Comparison of ENCODE assay signal across 8 mouse cellular contexts in the genomic region with DNA sequence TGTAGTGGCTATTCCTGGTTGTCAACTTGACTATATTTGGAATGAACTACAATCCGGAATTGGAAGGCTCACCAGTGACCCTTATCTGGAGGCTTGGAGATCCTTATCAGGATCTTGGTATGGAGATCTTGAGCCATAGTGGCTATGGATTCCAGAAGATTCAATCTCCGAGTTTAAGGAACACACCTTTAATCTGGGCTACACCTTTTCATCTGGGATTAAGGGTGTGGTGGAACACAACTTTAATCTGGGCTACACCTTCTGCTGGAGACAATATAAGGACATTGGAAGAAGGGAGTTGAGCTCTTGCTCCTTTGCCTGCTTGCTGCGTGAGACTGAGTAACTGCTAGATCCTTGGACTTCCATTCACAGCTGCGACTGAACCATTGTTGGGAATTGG. TPM values are rescaled to one million over a fixed set of nuclear protein-coding genes. Genes with fewer than 3 reads are reported as not detected.
DNase-seq lines count a peak whose midpoint lies in the region; ATAC-seq and TF ChIP-seq lines count a peak whose summit lies in the region.
"Not testable (repeated sequence)": the region's sequence is repeated elsewhere in the genome, so short reads cannot be mapped to it uniquely, and the experiment has no call there.

Snrpc (plus strand) TSS at position 301 of the 400 bp plus-strand sequence.

- H3K27ac ChIP-seq in ES-Bruce4 (ENCODE audit: insufficient read depth, low read length); cortical plate, adult 2 months (ENCODE audit: insufficient read depth, low read length); heart, postnatal 0 days (ENCODE audit: low read depth); kidney, adult 2 months (ENCODE audit: insufficient read depth, low read depth, low read length); macrophage: not testable (repeated sequence)

- H3K4me3 ChIP-seq in ES-Bruce4 (ENCODE audit: low read depth, low read length), result peak within 1 kb of the TSS; percentile 71; the same call in 1 of the 2 replicates
- not testable (repeated sequence) for H3K4me3 ChIP-seq in cortical plate, adult 2 months (ENCODE audit: insufficient read depth, low read length); heart, postnatal 0 days (ENCODE audit: low read depth, low read length); kidney, adult 2 months (ENCODE audit: insufficient read depth, low read depth, low read length); macrophage (ENCODE audit: inconsistent target)

- TF ChIP-seq POLR2A in ES-Bruce4 (IDR thresholded peaks at IDR 0.05; ENCODE audit: insufficient read depth, low read length); cortical plate, adult 2 months (IDR thresholded peaks at IDR 0.05; ENCODE audit: extremely low read depth, insufficient read depth, low read length); kidney, adult 2 months (IDR thresholded peaks at IDR 0.05; ENCODE audit: low read depth, low read length): not testable (repeated sequence)

- not testable (repeated sequence) for H3K36me3 ChIP-seq in ES-Bruce4 (ENCODE audit: control insufficient read depth, insufficient read depth, low read length, poor library complexity, severe bottlenecking); heart, postnatal 0 days (replicated peaks; ENCODE audit: control insufficient read depth, insufficient read depth, low read length); kidney, adult 2 months (ENCODE audit: control insufficient read depth, insufficient read depth, low read length)
- H3K36me3 ChIP-seq in macrophage (ENCODE audit: inconsistent target), result peaks cover 11% of the 10 kb centered on the region; the same call in 1 of the 2 replicates

- not testable (repeated sequence) for H3K4me2 ChIP-seq in heart, postnatal 0 days (ENCODE audit: low read depth, low read length)

- ATAC-seq in heart, postnatal 0 days (ENCODE audit: insufficient read depth, low read depth); neutrophil, adult 5-6 weeks (ENCODE audit: extremely low read depth, insufficient number of reproducible peaks, low FRiP score, poor library complexity, severe bottlenecking): not testable (repeated sequence)

- not testable (repeated sequence) for H3K9me3 ChIP-seq in ES-Bruce4 (replicated peaks; ENCODE audit: control insufficient read depth, insufficient read depth, low read length, poor library complexity, severe bottlenecking); heart, postnatal 0 days (replicated peaks; ENCODE audit: control insufficient read depth, low read length)

- not testable (repeated sequence) for TF ChIP-seq CTCF in ES-Bruce4 (IDR thresholded peaks at IDR 0.05; ENCODE audit: low read depth, low read length); cortical plate, adult 2 months (IDR thresholded peaks at IDR 0.05; ENCODE audit: extremely low read depth, insufficient read depth, low read length); heart, postnatal 0 days (IDR thresholded peaks at IDR 0.05; ENCODE audit: low read depth); kidney, adult 2 months (conservative IDR thresholded peaks at IDR 0.05; ENCODE audit: insufficient read depth, insufficient read length, low read depth, low read length)

- intact Hi-C loops in left cerebral cortex, postnatal 4 days (cut with DNase I), result not testable (repeated sequence)

- not testable (repeated sequence) for H3K9ac ChIP-seq in ES-Bruce4 (ENCODE audit: low read depth, poor library complexity, severe bottlenecking); heart, postnatal 0 days (replicated peaks; ENCODE audit: low read depth, low read length)

- not testable (repeated sequence) for H3K4me1 ChIP-seq in ES-Bruce4 (ENCODE audit: control insufficient read depth, insufficient read depth, low read length); cortical plate, adult 2 months (ENCODE audit: control insufficient read depth, insufficient read depth, low read length); kidney, adult 2 months (ENCODE audit: control insufficient read depth, insufficient read depth, low read length)
- peaks cover 11% of the 10 kb centered on the region for H3K4me1 ChIP-seq in heart, postnatal 0 days (ENCODE audit: control insufficient read depth, insufficient read depth)

- not testable (repeated sequence) for H3K27me3 ChIP-seq in ES-Bruce4 (ENCODE audit: control insufficient read depth, insufficient read depth, low read length, poor library complexity, severe bottlenecking); heart, postnatal 0 days (ENCODE audit: control insufficient read depth, insufficient read depth, low read length); kidney, adult 2 months (replicated peaks; ENCODE audit: control insufficient read depth, insufficient read depth, low read length)

- TF ChIP-seq EP300 in ES-Bruce4 (IDR thresholded peaks at IDR 0.05; ENCODE audit: insufficient read depth, low read depth, low read length); heart, postnatal 0 days (IDR thresholded peaks at IDR 0.05; ENCODE audit: low read depth): not testable (repeated sequence)

- peaks cover 29% of the 10 kb centered on the region for H3K79me2 ChIP-seq in macrophage (ENCODE audit: inconsistent target)

- DNase-seq in gastrocnemius, adult 18-20 months (ENCODE audit: low spot score); heart, postnatal 0 days (ENCODE audit: low spot score); kidney, adult 2 months; left cerebral cortex, postnatal 4 days: not testable (repeated sequence)

- WGBS in heart, postnatal 0 days, result 56% methylated on average over 3 of the region's 4 CpGs
- WGBS in kidney, adult 2 months, result 77% methylated on average over 4 of the region's 4 CpGs
- WGBS in macrophage (ENCODE audit: missing documents), result 100% methylated on average over 1 of the region's 4 CpGs

RNA-seq across cellular contexts. Expression of gene Snrpc, which starts in this region (rescaled TPM):
- polyA plus RNA-seq in ES-Bruce4 (2011; ENCODE audit: insufficient read depth, insufficient read length, low read depth, missing spikeins) (266 and 268 TPM in 2 replicates), macrophage (2018) (84.2 to 113 TPM (median 89.9 TPM) in 3 replicates)
- 57.6 and 69.2 TPM in 2 replicates for polyA plus RNA-seq in cortical plate, adult 2 months (2012; rRNA removed)
- total RNA-seq in gastrocnemius, adult 18-20 months (2021), result 10 to 100 TPM; 66.9 to 69.7 TPM
- total RNA-seq in heart, postnatal 0 days (2014; rRNA removed; ENCODE audit: low replicate concordance), result 113 and 125 TPM in 2 replicates
- polyA plus RNA-seq in heart, postnatal 0 days (2015; fragmentation: Nextera tagmentation; extraction: Ambion mirVana), result 182 and 185 TPM in 2 replicates
- polyA plus RNA-seq in kidney, adult 2 months (2012; rRNA removed), result 55.8 and 61.2 TPM in 2 replicates
- 100 to 1,000 TPM in 1 of 2 experiments, 10 to 100 TPM in 1; 97.7 to 108 TPM for total RNA-seq in left cerebral cortex, postnatal 4 days (2021)
- 10 to 100 TPM in 23 of 26 experiments, 1 to 10 TPM in 3; 7.2 to 35.6 (median 18.9) TPM for total RNA-seq in macrophage (2018; cell fraction: chromatin; rRNA removed)
- total RNA-seq in macrophage (2018; cell fraction: cytosol; rRNA removed), result 100 to 1,000 TPM in 4 of 26 experiments, 10 to 100 TPM in 22; 66.0 to 112 (median 87.7) TPM
- 10 to 100 TPM in 23 of 26 experiments, 1 to 10 TPM in 3; 7.8 to 37.8 (median 25.3) TPM for total RNA-seq in macrophage (2018; cell fraction: nucleus; rRNA removed)
- total RNA-seq in neutrophil, adult 5-6 weeks (2017), result 74.8 and 75.6 TPM in 2 replicates
